Mouse (Mus musculus): Measurements from ENCODE around the gene Cntln. TPM values are rescaled to one million over a fixed set of nuclear protein-coding genes. Genes with fewer than 3 reads are reported as not detected.
A peak's percentile ranks its signal among the peaks of the same experiment; 100 is the strongest.

Gene Cntln
- polyA plus RNA-seq (2016; fragmentation: Nextera tagmentation; extraction: Ambion mirVana): 4.8 and 7.4 TPM in 2 replicates

- Histone ChIP-seq H3K9me3 (no peaks in the 10 kb centered on the region), H3K27ac (peak within 1 kb of the TSS; percentile 98), H3K27me3 (ENCODE audit: insufficient read depth, poor library complexity, severe bottlenecking) (no peaks in the 10 kb centered on the region), H3K36me3 (no peaks in the 10 kb centered on the region), H3K4me3 (peak within 1 kb of the TSS; percentile 82), H3K4me1 (no peaks in the 10 kb centered on the region)
- peak; percentile 95 for DNase-seq (ENCODE audit: low spot score)
- whole genome bisulfite sequencing: under 1% methylated on average over 50 of the region's 50 CpGs
Observed at GRCm38 (mm10) chr4:84884111-84884538, at the start of gene Cntln. TSS of gene Cntln (plus strand) at chr4:84884309.

GRCm38 (mm10) chr4:84836979-84837378, 47.1 kb upstream of the Cntln start:
- no peak overlapping the region for H3K4me3 ChIP-seq
- no peaks in the 10 kb centered on the region for H3K36me3 ChIP-seq
- no peaks in the 10 kb centered on the region for H3K27me3 ChIP-seq (ENCODE audit: insufficient read depth, poor library complexity, severe bottlenecking)
- no peak for DNase-seq (ENCODE audit: low spot score)
- 32% methylated on average over 5 of the region's 5 CpGs for WGBS
- no peaks in the 10 kb centered on the region for H3K4me1 ChIP-seq
- no peaks in the 10 kb centered on the region for H3K9me3 ChIP-seq
- no peak overlapping the region for H3K27ac ChIP-seq

- Histone ChIP-seq H3K27ac (no peak overlapping the region), H3K36me3 (no peaks in the 10 kb centered on the region), H3K4me3 (no peak overlapping the region), H3K4me1 (no peaks in the 10 kb centered on the region), H3K9me3 (no peaks in the 10 kb centered on the region), H3K27me3 (ENCODE audit: insufficient read depth, poor library complexity, severe bottlenecking) (no peaks in the 10 kb centered on the region)
- 88% methylated on average over 3 of the region's 3 CpGs for WGBS
- no peak for DNase-seq (ENCODE audit: low spot score)
Observed at GRCm38 (mm10) chr4:84838545-84838944, 45.6 kb upstream of the Cntln start.

- no peak overlapping the region for H3K27ac ChIP-seq
- 78% methylated on average over 2 of the region's 2 CpGs for WGBS
- no peaks in the 10 kb centered on the region for H3K9me3 ChIP-seq
Observed at GRCm38 (mm10) chr4:84839466-84839865, 44.6 kb upstream of the Cntln start.

GRCm38 (mm10) chr4:84857588-84857987, 26.5 kb upstream of the Cntln start:
- Histone ChIP-seq H3K27ac (no peak overlapping the region), H3K4me3 (no peak overlapping the region), H3K4me1 (no peaks in the 10 kb centered on the region), H3K9me3 (no peaks in the 10 kb centered on the region), H3K36me3 (no peaks in the 10 kb centered on the region), H3K27me3 (ENCODE audit: insufficient read depth, poor library complexity, severe bottlenecking) (no peaks in the 10 kb centered on the region)
- no peak for DNase-seq (ENCODE audit: low spot score)
- WGBS: 71% methylated on average over 2 of the region's 2 CpGs

More at GRCm38 (mm10) chr4:84839466-84839865, 44.6 kb upstream of the Cntln start:
- Histone ChIP-seq H3K4me1 (no peaks in the 10 kb centered on the region), H3K36me3 (no peaks in the 10 kb centered on the region), H3K27me3 (ENCODE audit: insufficient read depth, poor library complexity, severe bottlenecking) (no peaks in the 10 kb centered on the region), H3K4me3 (no peak overlapping the region)
- no peak for DNase-seq (ENCODE audit: low spot score)

GRCm38 (mm10) chr4:84876347-84876746, 7.8 kb upstream of the Cntln start:
- H3K27me3 ChIP-seq (ENCODE audit: insufficient read depth, poor library complexity, severe bottlenecking): no peaks in the 10 kb centered on the region
- no peak overlapping the region for H3K4me3 ChIP-seq
- no peaks in the 10 kb centered on the region for H3K9me3 ChIP-seq
- H3K36me3 ChIP-seq: no peaks in the 10 kb centered on the region
- DNase-seq (ENCODE audit: low spot score): no peak
- no peaks in the 10 kb centered on the region for H3K4me1 ChIP-seq
- 56% methylated on average over 3 of the region's 3 CpGs for WGBS
- H3K27ac ChIP-seq: no peak overlapping the region

GRCm38 (mm10) chr4:84883646-84884045, 463 bp upstream of the Cntln start:
- peak overlapping the region; percentile 82; the same call in 1 of the 2 replicates for H3K4me3 ChIP-seq
- H3K36me3 ChIP-seq: no peaks in the 10 kb centered on the region
- no peaks in the 10 kb centered on the region for H3K27me3 ChIP-seq (ENCODE audit: insufficient read depth, poor library complexity, severe bottlenecking)
- DNase-seq (ENCODE audit: low spot score): no peak
- H3K27ac ChIP-seq: peak overlapping the region; percentile 98
- H3K4me1 ChIP-seq: no peaks in the 10 kb centered on the region
- WGBS: 68% methylated on average over 12 of the region's 12 CpGs
- H3K9me3 ChIP-seq: no peaks in the 10 kb centered on the region

- Histone ChIP-seq H3K27ac (peak overlapping the region; percentile 98), H3K9me3 (no peaks in the 10 kb centered on the region), H3K27me3 (ENCODE audit: insufficient read depth, poor library complexity, severe bottlenecking) (no peaks in the 10 kb centered on the region), H3K36me3 (no peaks in the 10 kb centered on the region), H3K4me3 (peak overlapping the region; percentile 82), H3K4me1 (no peaks in the 10 kb centered on the region)
- WGBS: 3% methylated on average over 59 of the region's 60 CpGs
- DNase-seq (ENCODE audit: low spot score): peak; percentile 80
Observed at GRCm38 (mm10) chr4:84884539-84885270, 596 bp downstream of the Cntln start.

GRCm38 (mm10) chr4:84885271-84885540, 1.1 kb downstream of the Cntln start:
- Histone ChIP-seq H3K27me3 (ENCODE audit: insufficient read depth, poor library complexity, severe bottlenecking) (no peaks in the 10 kb centered on the region), H3K27ac (peak overlapping the region; percentile 98; the same call in 1 of the 2 replicates), H3K36me3 (peaks cover under 1% of the 10 kb centered on the region; the same call in 1 of the 2 replicates), H3K9me3 (no peaks in the 10 kb centered on the region), H3K4me1 (no peaks in the 10 kb centered on the region), H3K4me3 (peak overlapping the region; percentile 82)
- 63% methylated on average over 1 of the region's 1 CpGs for WGBS
- no peak for DNase-seq (ENCODE audit: low spot score)

- no peaks in the 10 kb centered on the region for H3K9me3 ChIP-seq
- H3K27me3 ChIP-seq (ENCODE audit: insufficient read depth, poor library complexity, severe bottlenecking): no peaks in the 10 kb centered on the region
- H3K36me3 ChIP-seq: 0 out of 2 replicates have a peak, but pooled peaks cover 4% of the 10 kb centered on the region
- no peak overlapping the region for H3K27ac ChIP-seq
- H3K4me1 ChIP-seq: no peaks in the 10 kb centered on the region
- WGBS: 67% methylated on average over 1 of the region's 1 CpGs
- H3K4me3 ChIP-seq: no peak overlapping the region
- no peak for DNase-seq (ENCODE audit: low spot score)
Observed at GRCm38 (mm10) chr4:84918393-84918792, 34.3 kb downstream of the Cntln start.

- H3K4me1 ChIP-seq: no peaks in the 10 kb centered on the region
- H3K9me3 ChIP-seq: no peaks in the 10 kb centered on the region; the same call in 1 of the 2 replicates
- DNase-seq (ENCODE audit: low spot score): no peak
- no peaks in the 10 kb centered on the region for H3K27me3 ChIP-seq (ENCODE audit: insufficient read depth, poor library complexity, severe bottlenecking)
- WGBS: 79% methylated on average over 6 of the region's 6 CpGs
- no peak overlapping the region for H3K4me3 ChIP-seq
- H3K27ac ChIP-seq: no peak overlapping the region
- peaks cover 3% of the 10 kb centered on the region; the same call in 1 of the 2 replicates for H3K36me3 ChIP-seq
Observed at GRCm38 (mm10) chr4:84934342-84934929, 50.3 kb downstream of the Cntln start.

GRCm38 (mm10) chr4:84942059-84942458, 58.0 kb downstream of the Cntln start:
- Histone ChIP-seq H3K36me3 (no peaks in the 10 kb centered on the region), H3K27ac (no peak overlapping the region), H3K27me3 (ENCODE audit: insufficient read depth, poor library complexity, severe bottlenecking) (no peaks in the 10 kb centered on the region), H3K4me3 (no peak overlapping the region), H3K9me3 (no peaks in the 10 kb centered on the region), H3K4me1 (no peaks in the 10 kb centered on the region)
- 61% methylated on average over 2 of the region's 2 CpGs for WGBS
- no peak for DNase-seq (ENCODE audit: low spot score)

GRCm38 (mm10) chr4:84942651-84943050, 58.5 kb downstream of the Cntln start:
- no peaks in the 10 kb centered on the region for H3K36me3 ChIP-seq
- H3K9me3 ChIP-seq: no peaks in the 10 kb centered on the region
- H3K27ac ChIP-seq: no peak overlapping the region
- DNase-seq (ENCODE audit: low spot score): no peak
- WGBS: 88% methylated on average over 2 of the region's 2 CpGs
- H3K4me1 ChIP-seq: no peaks in the 10 kb centered on the region
- no peaks in the 10 kb centered on the region for H3K27me3 ChIP-seq (ENCODE audit: insufficient read depth, poor library complexity, severe bottlenecking)
- no peak overlapping the region for H3K4me3 ChIP-seq
